Mouse (Mus musculus) cerebellum, adult 11 months (tissue): Measurements from ENCODE around the gene Lrrc8b.
A peak's percentile ranks its signal among the peaks of the same experiment; 100 is the strongest.

ENCODE experiments used
- DNase-seq: peaks from one replicate; pipeline ENCODE4 v3.0.0; 2022

The Lrrc8b gene

GRCm38 (mm10) chr5:105415198-105415791 lies at the start of gene Lrrc8b:
Gene Lrrc8b, plus strand, starts transcription at chr5:105415775.
- DNase-seq = peak; percentile 83

GRCm38 (mm10) chr5:105381482-105381881 lies 34.1 kb upstream of the Lrrc8b start:
- DNase-seq = no peak

- DNase-seq = no peak
Measured at GRCm38 (mm10) chr5:105390346-105390745, 25.2 kb upstream of the Lrrc8b start.

- DNase-seq = no peak
Measured at GRCm38 (mm10) chr5:105393731-105394130, 21.8 kb upstream of the Lrrc8b start.

GRCm38 (mm10) chr5:105395188-105395587 lies 20.4 kb upstream of the Lrrc8b start:
- no peak for DNase-seq

GRCm38 (mm10) chr5:105398966-105399365 lies 16.6 kb upstream of the Lrrc8b start:
- no peak for DNase-seq

- peak; percentile 61 for DNase-seq
Measured at GRCm38 (mm10) chr5:105399631-105400423, 15.7 kb upstream of the Lrrc8b start.

GRCm38 (mm10) chr5:105400424-105401375 lies 14.9 kb upstream of the Lrrc8b start:
- no peak for DNase-seq

GRCm38 (mm10) chr5:105401536-105401935 lies 14.0 kb upstream of the Lrrc8b start:
- DNase-seq = no peak

- peak; percentile 56 for DNase-seq
Measured at GRCm38 (mm10) chr5:105404961-105405360, 10.6 kb upstream of the Lrrc8b start.

- DNase-seq = no peak
Measured at GRCm38 (mm10) chr5:105407661-105408060, 7.9 kb upstream of the Lrrc8b start.

GRCm38 (mm10) chr5:105409092-105409491 lies 6.5 kb upstream of the Lrrc8b start:
- no peak for DNase-seq

- DNase-seq = no peak
Measured at GRCm38 (mm10) chr5:105410521-105411293, 4.9 kb upstream of the Lrrc8b start.

- DNase-seq = no peak
Measured at GRCm38 (mm10) chr5:105411294-105411570, 4.3 kb upstream of the Lrrc8b start.

- DNase-seq = no peak
Measured at GRCm38 (mm10) chr5:105411768-105412167, 3.8 kb upstream of the Lrrc8b start.

GRCm38 (mm10) chr5:105412634-105413033 lies 2.9 kb upstream of the Lrrc8b start:
- DNase-seq = no peak

GRCm38 (mm10) chr5:105414341-105415120 lies 1.0 kb upstream of the Lrrc8b start:
- no peak for DNase-seq

GRCm38 (mm10) chr5:105415951-105416675 lies 538 bp downstream of the Lrrc8b start:
- DNase-seq = no peak

GRCm38 (mm10) chr5:105417217-105417616 lies 1.6 kb downstream of the Lrrc8b start:
- DNase-seq = no peak

GRCm38 (mm10) chr5:105418364-105418763 lies 2.8 kb downstream of the Lrrc8b start:
- no peak for DNase-seq

- DNase-seq = no peak
Measured at GRCm38 (mm10) chr5:105418851-105419250, 3.3 kb downstream of the Lrrc8b start.
